Mouse (Mus musculus) right cerebral cortex, postnatal 14 days (tissue): ENCODE measurements at regions not wholly inside any gene's neighbourhood (a gene's known extent, or its start where the extent isn't known, plus 50 kb on each side); places are given as distances from the start of the nearest gene placed in this dataset.

Source experiments
- DNase-seq: peaks from one replicate; pipeline ENCODE4 v3.0.0; 2022

- DNase-seq, result no peak
Observed at GRCm38 (mm10) chr4:95325861-95326260, 231.4 kb upstream of the Fggy start.

GRCm38 (mm10) chr4:95339822-95340221, 217.5 kb upstream of the Fggy start:
- no peak for DNase-seq

- no peak for DNase-seq
Observed at GRCm38 (mm10) chr4:95340926-95341325, 216.4 kb upstream of the Fggy start.

- no peak for DNase-seq
Observed at GRCm38 (mm10) chr4:95346722-95347197, 210.5 kb upstream of the Fggy start.

- no peak for DNase-seq
Observed at GRCm38 (mm10) chr4:95347436-95347835, 209.9 kb upstream of the Fggy start.

GRCm38 (mm10) chr4:95348405-95349123, 208.7 kb upstream of the Fggy start:
- no peak for DNase-seq

- no peak for DNase-seq
Observed at GRCm38 (mm10) chr4:95353894-95354319, 203.4 kb upstream of the Fggy start.

- DNase-seq, result no peak
Observed at GRCm38 (mm10) chr4:95358674-95359073, 198.6 kb upstream of the Fggy start.

- no peak for DNase-seq
Observed at GRCm38 (mm10) chr4:95360336-95360967, 196.9 kb upstream of the Fggy start.

- DNase-seq, result no peak
Observed at GRCm38 (mm10) chr4:95364376-95365082, 192.8 kb upstream of the Fggy start.

- no peak for DNase-seq
Observed at GRCm38 (mm10) chr4:95376386-95376785, 180.9 kb upstream of the Fggy start.

GRCm38 (mm10) chr4:95377222-95378134, 179.8 kb upstream of the Fggy start:
- no peak for DNase-seq

- DNase-seq, result no peak
Observed at GRCm38 (mm10) chr4:95378645-95379044, 178.7 kb upstream of the Fggy start.

- DNase-seq, result no peak
Observed at GRCm38 (mm10) chr4:95383216-95383892, 174.0 kb upstream of the Fggy start.

- no peak for DNase-seq
Observed at GRCm38 (mm10) chr4:95385552-95385951, 171.8 kb upstream of the Fggy start.

GRCm38 (mm10) chr4:95386021-95386420, 171.3 kb upstream of the Fggy start:
- DNase-seq, result no peak

- DNase-seq, result no peak
Observed at GRCm38 (mm10) chr4:95388556-95388955, 168.8 kb upstream of the Fggy start.

- no peak for DNase-seq
Observed at GRCm38 (mm10) chr4:95389647-95390046, 167.7 kb upstream of the Fggy start.

GRCm38 (mm10) chr4:95390549-95390948, 166.8 kb upstream of the Fggy start:
- no peak for DNase-seq

GRCm38 (mm10) chr4:95395746-95396145, 161.6 kb upstream of the Fggy start:
- no peak for DNase-seq

GRCm38 (mm10) chr4:95398301-95398700, 159.0 kb upstream of the Fggy start:
- DNase-seq, result no peak

GRCm38 (mm10) chr4:95402273-95402672, 155.0 kb upstream of the Fggy start:
- DNase-seq, result no peak
